In genomic region chr9:118686166-118686961, GRCm38 (mm10) we compare ENCODE assay signal across 19 mouse cellular contexts.
DNase-seq lines count a peak whose midpoint lies in the region; ATAC-seq lines count a peak whose summit lies in the region.
"Had no signal": no experiment of that assay in that cellular context is flagged by ENCODE, and none has a peak within 500 bp of the region (broad histone marks: within the 10 kb centered on the region; RNA-seq: fewer than 3 reads in every experiment).

No protein-coding gene starts in this region.

- H3K4me2 ChIP-seq in heart, embryonic 12.5 days, result no peak overlapping the region
- H3K4me2 ChIP-seq: embryonic facial prominence, embryonic 15.5 days; forebrain, embryonic 12.5 days; limb, embryonic 12.5 days; neural tube, embryonic 12.5 days; stomach, embryonic 15.5 days had no signal

- no peak overlapping the region for H3K27ac ChIP-seq in heart, embryonic 12.5 days (ENCODE audit: poor library complexity, severe bottlenecking)
- H3K27ac ChIP-seq: embryonic facial prominence, embryonic 15.5 days; forebrain, embryonic 12.5 days; limb, embryonic 12.5 days; midbrain, embryonic 10.5 days; neural tube, embryonic 12.5 days; stomach, embryonic 15.5 days had no signal

- H3K9me3 ChIP-seq in heart, embryonic 12.5 days (replicated peaks), result no peaks in the 10 kb centered on the region
- H3K9me3 ChIP-seq: embryonic facial prominence, embryonic 15.5 days; forebrain, embryonic 12.5 days; limb, embryonic 12.5 days; midbrain, embryonic 10.5 days; neural tube, embryonic 12.5 days; stomach, embryonic 15.5 days had no signal

- 53% methylated on average over 9 of the region's 9 CpGs for WGBS in heart, embryonic 12.5 days

- peaks cover 30% of the 10 kb centered on the region for H3K36me3 ChIP-seq in heart, embryonic 12.5 days
- H3K36me3 ChIP-seq: forebrain, embryonic 12.5 days; midbrain, embryonic 10.5 days; neural tube, embryonic 12.5 days had no signal

- H3K4me3 ChIP-seq in heart, embryonic 12.5 days, result no peak overlapping the region
- H3K4me3 ChIP-seq: embryonic facial prominence, embryonic 15.5 days; forebrain, embryonic 12.5 days; limb, embryonic 12.5 days; midbrain, embryonic 10.5 days; neural tube, embryonic 12.5 days; stomach, embryonic 15.5 days had no signal

- peaks cover 19% of the 10 kb centered on the region for H3K4me1 ChIP-seq in heart, embryonic 12.5 days (replicated peaks)

- intact Hi-C loops in heart, postnatal 10 days (cut with DNase I), result no loop called here

- H3K9ac ChIP-seq in heart, embryonic 12.5 days, result no peak overlapping the region
- H3K9ac ChIP-seq: embryonic facial prominence, embryonic 15.5 days; forebrain, embryonic 12.5 days; limb, embryonic 12.5 days; neural tube, embryonic 12.5 days; stomach, embryonic 15.5 days had no signal

- 0 out of 2 replicates have a peak, but pooled peaks have one; percentile 29 for ATAC-seq in heart, embryonic 12.5 days (ENCODE audit: insufficient number of reproducible peaks, low FRiP score)
- ATAC-seq in granulocyte monocyte progenitor cell, adult 5-6 weeks (replicated peaks; ENCODE audit: poor library complexity, severe bottlenecking), result peak; percentile 45; the same call in 1 of the 2 replicates
- ATAC-seq: hindbrain, embryonic 16.5 days had no signal

- no peak for DNase-seq in heart, postnatal 10 days
- DNase-seq in lung, postnatal 36 days, result peak; percentile 43
- no peak for DNase-seq in lung, postnatal 10 days
- no peak for DNase-seq in urinary bladder, adult 18-20 months (ENCODE audit: low spot score in 2 of 2)
- DNase-seq in thymus, postnatal 25 days, result no peak
- DNase-seq: B cell, adult 2 months; cerebellum, adult 9-10 months; heart, postnatal 4 days; kidney, adult 11 months; kidney, postnatal 14 days had no signal

- H3K27me3 ChIP-seq in heart, embryonic 12.5 days (replicated peaks), result 0 out of 2 replicates have a peak, but pooled peaks cover 6% of the 10 kb centered on the region
- H3K27me3 ChIP-seq: embryonic facial prominence, embryonic 15.5 days; forebrain, embryonic 12.5 days; limb, embryonic 12.5 days; neural tube, embryonic 12.5 days; stomach, embryonic 15.5 days had no signal
